Mouse (Mus musculus) embryo, embryonic 11.5 days (tissue): ENCODE measurements around the gene Spint5.

Experiments used
- DNase-seq: peaks from one replicate; pipeline ENCODE4 v3.0.0-alpha.2; 2012; ENCODE audit warnings: low read depth, low spot score

The Spint5 gene

GRCm38 (mm10) chr2:164735446-164735845 lies 20.3 kb downstream of the Spint5 start:
- DNase-seq: no peak

- no peak for DNase-seq
Measured at GRCm38 (mm10) chr2:164737377-164738090, 22.4 kb downstream of the Spint5 start.

GRCm38 (mm10) chr2:164739876-164740275 lies 24.8 kb downstream of the Spint5 start:
- DNase-seq: no peak

GRCm38 (mm10) chr2:164744987-164745386 lies 29.9 kb downstream of the Spint5 start:
- DNase-seq: no peak

- DNase-seq: peak; percentile 89
Measured at GRCm38 (mm10) chr2:164745843-164746479, 30.9 kb downstream of the Spint5 start, which contains the start of the genes Wfdc3 and Dnttip1. Wfdc3 (minus strand) TSS chr2:164745931. Dnttip1 (plus strand) TSS chr2:164745983.

GRCm38 (mm10) chr2:164746693-164747092 lies 31.6 kb downstream of the Spint5 start:
- no peak for DNase-seq

- DNase-seq: no peak
Measured at GRCm38 (mm10) chr2:164748191-164748590, 33.1 kb downstream of the Spint5 start.

- no peak for DNase-seq
Measured at GRCm38 (mm10) chr2:164748991-164749390, 33.9 kb downstream of the Spint5 start.

GRCm38 (mm10) chr2:164752454-164752853 lies 37.3 kb downstream of the Spint5 start:
- DNase-seq: no peak

- DNase-seq: no peak
Measured at GRCm38 (mm10) chr2:164754105-164754504, 39.0 kb downstream of the Spint5 start.

- DNase-seq: no peak
Measured at GRCm38 (mm10) chr2:164754800-164755199, 39.7 kb downstream of the Spint5 start.

- DNase-seq: no peak
Measured at GRCm38 (mm10) chr2:164757841-164758240, 42.7 kb downstream of the Spint5 start.

- no peak for DNase-seq
Measured at GRCm38 (mm10) chr2:164758692-164759091, 43.6 kb downstream of the Spint5 start.

- DNase-seq: no peak
Measured at GRCm38 (mm10) chr2:164760059-164760833, 45.1 kb downstream of the Spint5 start.

- no peak for DNase-seq
Measured at GRCm38 (mm10) chr2:164761502-164761901, 46.4 kb downstream of the Spint5 start.

- DNase-seq: no peak
Measured at GRCm38 (mm10) chr2:164761971-164762370, 46.9 kb downstream of the Spint5 start.

- DNase-seq: no peak
Measured at GRCm38 (mm10) chr2:164762593-164762992, 47.5 kb downstream of the Spint5 start.

GRCm38 (mm10) chr2:164765841-164766240 lies 50.7 kb downstream of the Spint5 start:
- no peak for DNase-seq
